Mouse (Mus musculus) cerebellum, adult 2 months (tissue): ENCODE data around the gene Fgd5.

Source experiments
- CTCF ChIP-seq: fragments of 200-500 bp; IDR thresholded peaks from 2 replicates; pipeline ENCODE4 v1.5.1; 2011; ENCODE audit warnings: low read depth, mild to moderate bottlenecking, control low read depth, low read length, moderate library complexity, borderline replicate concordance; ENCODE audit not compliant: insufficient read depth
- POLR2A ChIP-seq: fragments of 200-500 bp; IDR thresholded peaks from 2 replicates; pipeline ENCODE4 v1.6.1; 2011; ENCODE audit warnings: low read length, control low read depth, borderline replicate concordance; ENCODE audit not compliant: insufficient read depth

- no peak for TF ChIP-seq CTCF
- no peak for TF ChIP-seq POLR2A
Observed at GRCm38 (mm10) chr6:91979301-91979996, 771 bp downstream of the Fgd5 start.
